Mouse (Mus musculus) lung, embryonic 14.5 days (tissue): ENCODE results near the gene Rfc4. TPM values are rescaled to one million over a fixed set of nuclear protein-coding genes. Genes with fewer than 3 reads are reported as not detected.

Experiments
- ATAC-seq: fragments of 200-750 bp; cut with Nextera tagmentation; 2 replicates; pipeline ENCODE4 v1.8.0; 2017; ENCODE audit warnings: mild to moderate bottlenecking, moderate TSS enrichment, moderate library complexity; ENCODE audit not compliant: insufficient read depth
- DNase-seq: peaks from one replicate; pipeline ENCODE4 v3.0.0-alpha.2; 2015
- H3K27ac ChIP-seq: fragments of 300-500 bp; sonication (generic); 2 replicates; pipeline ENCODE4 v1.5.1; 2014; ENCODE audit warnings: low read depth, mild to moderate bottlenecking, moderate library complexity
- H3K27me3 ChIP-seq: fragments of 300-500 bp; sonication (generic); 2 replicates; pipeline ENCODE4 v1.6.1; 2014; ENCODE audit warnings: low read length, control low read depth; ENCODE audit not compliant: insufficient read depth
- H3K36me3 ChIP-seq: fragments of 300-500 bp; sonication (generic); 2 replicates; pipeline ENCODE4 v1.6.1; 2014; ENCODE audit warnings: control low read depth; ENCODE audit not compliant: insufficient read depth
- H3K4me1 ChIP-seq: fragments of 300-500 bp; sonication (generic); 2 replicates; pipeline ENCODE4 v1.6.1; 2014; ENCODE audit warnings: antibody characterized with exemption, control low read depth; ENCODE audit not compliant: insufficient read depth
- H3K4me2 ChIP-seq: fragments of 300-500 bp; sonication (generic); 2 replicates; pipeline ENCODE4 v1.6.1; 2014; ENCODE audit warnings: mild to moderate bottlenecking
- H3K4me3 ChIP-seq: fragments of 300-500 bp; sonication (generic); 2 replicates; pipeline ENCODE4 v1.5.1; 2014; ENCODE audit warnings: low read depth, low read length
- H3K9ac ChIP-seq: fragments of 300-500 bp; sonication (generic); 2 replicates; pipeline ENCODE4 v1.6.1; 2014
- H3K9me3 ChIP-seq: fragments of 300-500 bp; sonication (generic); 2 replicates; pipeline ENCODE4 v1.6.1; 2016; ENCODE audit warnings: low read depth, low read length, control low read depth
- CTCF ChIP-seq: IDR thresholded peaks from 2 replicates; pipeline ENCODE4 v1.5.1; 2016; ENCODE audit warnings: antibody characterized with exemption, low read depth
- WGBS: fragments of 180-500 bp; shearing (Covaris S2); extraction: QIAGEN DNeasy Blood & Tissue Kit; methylation state at CpG from one replicate; pipeline ENCODE4 v1.1.7; 2014; 5-methylcytosine and 5-hydroxymethylcytosine counted together
- polyA plus RNA-seq: library from polyadenylated mRNA; unstranded; fragments of >200 nt; fragmentation: Nextera tagmentation; extraction: Ambion mirVana; gene quantifications from 2 replicates; pipeline ENCODE4 v1.2.1, GENCODE M21; 2014

Gene Rfc4
- polyA plus RNA-seq, 1 experiment from 2014 or later = 148 TPM

- H3K4me1 ChIP-seq = no peaks in the 10 kb centered on the region
- H3K27me3 ChIP-seq = no peaks in the 10 kb centered on the region
- no peak overlapping the region for H3K9ac ChIP-seq
- WGBS = 42% methylated on average over 4 of the region's 4 CpGs
- ATAC-seq (no peak), DNase-seq (no peak)
- H3K27ac ChIP-seq = no peak overlapping the region
- peaks cover 76% of the 10 kb centered on the region for H3K36me3 ChIP-seq
- H3K4me2 ChIP-seq = no peak overlapping the region
- no peak for TF ChIP-seq CTCF
- H3K9me3 ChIP-seq = no peaks in the 10 kb centered on the region
- H3K4me3 ChIP-seq = no peak overlapping the region
Observed at GRCm38 (mm10) chr16:23117173-23117572, 10.4 kb downstream of the Rfc4 start.

DNA sequence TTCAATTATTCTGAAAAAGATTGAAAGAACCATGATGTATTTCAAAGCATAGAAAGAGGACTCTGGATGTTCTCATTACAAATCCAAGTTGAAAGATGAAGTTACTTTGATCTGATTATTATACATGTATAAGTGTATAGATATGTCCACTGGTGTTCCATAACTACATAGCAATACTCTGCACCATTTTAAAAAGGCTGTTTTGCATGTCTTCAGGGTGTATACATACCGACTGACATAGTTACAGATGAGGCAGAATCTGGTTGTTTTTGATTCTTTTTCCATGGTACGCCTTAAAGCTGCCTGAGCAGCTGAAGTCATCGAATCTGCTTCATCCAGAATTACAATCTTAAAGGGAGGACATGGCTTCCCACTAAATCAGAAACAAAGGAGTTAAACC lies 12.1 kb downstream of the Rfc4 start:
- no peaks in the 10 kb centered on the region for H3K27me3 ChIP-seq
- no peaks in the 10 kb centered on the region for H3K9me3 ChIP-seq
- H3K4me2 ChIP-seq = no peak overlapping the region
- no peak for DNase-seq
- H3K4me1 ChIP-seq = no peaks in the 10 kb centered on the region
- peaks cover 78% of the 10 kb centered on the region for H3K36me3 ChIP-seq
- no peak for TF ChIP-seq CTCF
- no peak overlapping the region for H3K27ac ChIP-seq
- WGBS = 76% methylated on average over 3 of the region's 3 CpGs
- H3K4me3 ChIP-seq = no peak overlapping the region
- H3K9ac ChIP-seq = no peak overlapping the region
- no peak for ATAC-seq

DNA sequence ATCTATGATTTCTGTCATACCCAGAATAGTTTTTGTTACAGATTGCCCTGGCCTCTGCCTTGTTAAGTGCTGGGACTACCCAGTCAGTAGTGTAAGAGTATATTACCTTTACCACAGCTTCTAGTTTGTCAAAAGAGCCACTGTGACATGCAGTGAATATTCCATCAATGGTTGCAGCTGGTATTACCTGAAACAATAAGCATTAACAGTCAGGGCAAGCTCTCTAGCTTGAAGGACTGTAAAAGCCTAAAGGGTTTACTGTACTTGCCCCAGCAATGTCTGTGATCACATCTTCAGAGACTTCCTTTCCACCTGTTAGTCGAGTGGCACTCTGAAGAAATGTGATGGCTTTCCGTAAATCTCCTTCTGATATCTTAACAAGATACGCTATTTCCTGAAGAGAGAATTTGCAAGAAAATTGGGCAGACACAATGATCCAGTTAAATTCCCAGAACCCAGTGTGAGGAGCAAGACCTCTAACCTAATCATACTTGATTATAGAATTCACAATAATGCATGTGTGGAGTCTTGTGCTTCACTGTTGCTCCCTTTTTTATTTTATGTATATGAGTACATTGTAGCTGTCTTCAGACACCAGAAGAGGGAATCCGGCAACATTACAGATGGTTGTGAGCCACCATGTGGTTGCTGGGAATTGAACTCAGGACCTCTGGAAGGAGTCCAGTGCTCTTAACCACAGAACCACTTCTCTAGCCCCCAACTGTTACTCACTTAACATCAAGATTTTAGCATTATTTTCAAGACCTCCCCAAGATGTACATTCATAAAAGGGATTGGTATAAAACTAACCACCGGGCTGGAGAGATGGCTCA lies 13.0 kb downstream of the Rfc4 start:
- DNase-seq = peak; percentile 49
- no peak overlapping the region for H3K4me2 ChIP-seq
- H3K36me3 ChIP-seq = peaks cover 79% of the 10 kb centered on the region
- WGBS = 53% methylated on average over 5 of the region's 5 CpGs
- ATAC-seq = peak; percentile 52; the same call in 1 of the 2 replicates
- TF ChIP-seq CTCF = no peak
- H3K27me3 ChIP-seq = no peaks in the 10 kb centered on the region
- H3K9me3 ChIP-seq = no peaks in the 10 kb centered on the region
- H3K27ac ChIP-seq = no peak overlapping the region
- no peak overlapping the region for H3K4me3 ChIP-seq
- H3K9ac ChIP-seq = no peak overlapping the region
- H3K4me1 ChIP-seq = peaks cover under 1% of the 10 kb centered on the region; the same call in 1 of the 2 replicates

GRCm38 (mm10) chr16:23113903-23114302 lies 13.6 kb downstream of the Rfc4 start:
- no peak for ATAC-seq
- peaks cover 79% of the 10 kb centered on the region for H3K36me3 ChIP-seq
- no peak for TF ChIP-seq CTCF

GRCm38 (mm10) chr16:23112861-23113435 lies 14.6 kb downstream of the Rfc4 start:
- 45% methylated on average over 9 of the region's 9 CpGs for WGBS
- DNase-seq = no peak
- Histone ChIP-seq H3K27me3 (no peaks in the 10 kb centered on the region), H3K9ac (no peak overlapping the region), H3K36me3 (peaks cover 83% of the 10 kb centered on the region), H3K4me2 (peak overlapping the region; percentile 15; the same call in 1 of the 2 replicates), H3K27ac (no peak overlapping the region), H3K4me3 (no peak overlapping the region), H3K9me3 (no peaks in the 10 kb centered on the region), H3K4me1 (peaks cover 5% of the 10 kb centered on the region; the same call in 1 of the 2 replicates)
- ATAC-seq = no peak
- TF ChIP-seq CTCF = no peak

More at GRCm38 (mm10) chr16:23113903-23114302, 13.6 kb downstream of the Rfc4 start:
- Histone ChIP-seq H3K27me3 (no peaks in the 10 kb centered on the region), H3K4me3 (no peak overlapping the region), H3K4me1 (peaks cover 5% of the 10 kb centered on the region; the same call in 1 of the 2 replicates), H3K27ac (no peak overlapping the region), H3K4me2 (no peak overlapping the region), H3K9ac (no peak overlapping the region), H3K9me3 (no peaks in the 10 kb centered on the region)
- no peak for DNase-seq

DNA sequence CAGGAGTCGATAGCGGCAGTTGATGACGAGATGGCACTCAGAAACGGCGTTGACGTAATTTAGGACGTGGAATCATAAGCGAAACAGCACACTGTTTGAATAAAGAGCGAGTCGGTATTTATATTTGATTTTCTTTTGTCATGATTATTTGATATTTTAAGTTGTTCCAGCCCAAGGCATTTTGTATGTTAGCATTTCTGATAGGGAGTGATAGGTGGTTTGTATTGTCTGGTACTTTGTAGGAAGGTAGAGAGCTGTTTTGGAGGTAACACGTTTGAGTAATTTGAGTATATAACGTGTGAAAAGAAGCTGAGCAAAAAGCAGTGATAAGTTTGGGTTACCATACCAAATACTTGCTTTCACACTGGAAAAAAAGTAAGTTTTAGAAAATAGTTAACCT lies 15.2 kb downstream of the Rfc4 start:
- Histone ChIP-seq H3K36me3 (peaks cover 81% of the 10 kb centered on the region), H3K4me1 (peaks cover 5% of the 10 kb centered on the region; the same call in 1 of the 2 replicates), H3K27ac (no peak overlapping the region), H3K4me3 (no peak overlapping the region), H3K27me3 (no peaks in the 10 kb centered on the region), H3K4me2 (no peak overlapping the region; the same call in 1 of the 2 replicates), H3K9me3 (no peaks in the 10 kb centered on the region), H3K9ac (no peak overlapping the region)
- no peak for DNase-seq
- TF ChIP-seq CTCF = no peak
- 70% methylated on average over 12 of the region's 12 CpGs for WGBS
- ATAC-seq = no peak
